Mouse (Mus musculus) spleen, postnatal 0 days (tissue): ENCODE measurements around the gene Ddah1. TPM values are rescaled to one million over a fixed set of nuclear protein-coding genes. Genes with fewer than 3 reads are reported as not detected.

ENCODE experiments used
- polyA plus RNA-seq: library from polyadenylated mRNA; unstranded; fragments of >200 nt; fragmentation: Nextera tagmentation; extraction: Ambion mirVana; gene quantifications from 2 replicates; pipeline ENCODE4 v1.2.1, GENCODE M21; 2015

The Ddah1 gene
- 3.8 and 4.2 TPM in 2 replicates for polyA plus RNA-seq

DNA sequence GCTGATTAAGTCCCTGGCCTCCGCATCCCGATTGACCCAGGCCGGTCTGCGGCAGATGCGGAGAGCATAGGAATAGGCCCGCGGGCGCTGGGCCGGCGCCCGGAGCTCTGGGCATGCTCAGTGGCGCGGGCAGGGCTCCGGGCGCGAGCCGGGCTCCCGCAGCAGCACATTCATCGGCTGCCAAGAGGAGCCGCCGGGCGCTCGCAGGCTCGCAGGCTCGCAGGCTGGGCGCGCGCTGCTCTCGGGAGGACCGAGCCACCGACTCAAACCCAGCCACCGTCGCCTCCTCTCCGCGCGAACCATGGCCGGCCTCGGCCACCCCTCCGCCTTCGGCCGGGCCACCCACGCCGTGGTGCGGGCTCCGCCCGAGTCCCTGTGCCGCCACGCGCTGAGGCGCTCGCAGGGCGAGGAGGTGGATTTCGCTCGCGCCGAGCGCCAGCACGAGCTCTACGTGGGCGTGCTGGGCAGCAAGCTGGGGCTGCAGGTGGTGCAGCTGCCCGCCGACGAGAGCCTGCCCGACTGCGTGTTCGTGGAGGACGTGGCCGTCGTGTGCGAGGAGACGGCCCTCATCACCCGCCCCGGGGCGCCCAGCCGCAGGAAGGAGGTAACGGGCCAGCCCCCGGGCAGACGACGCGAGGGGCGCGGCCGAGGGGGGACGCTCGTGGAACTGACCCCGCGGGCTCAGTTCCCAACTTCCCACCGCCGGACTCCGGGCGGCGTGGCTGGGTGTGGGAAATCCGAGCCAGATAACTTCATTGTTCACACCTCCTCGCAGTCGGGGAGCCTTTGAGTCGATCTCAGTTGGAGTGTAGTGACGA lies at the start of gene Ddah1:
Gene Ddah1 (plus strand): TSS at position 115 of the 818 bp plus-strand sequence.

GRCm38 (mm10) chr3:145922019-145922854 lies 163.8 kb downstream of the Ddah1 start, which contains the start of gene Bcl10:
Bcl10 (plus strand) TSS chr3:145922804.

GRCm38 (mm10) chr3:145937505-145938404 lies 179.3 kb downstream of the Ddah1 start, which contains the start of gene 2410004B18Rik:
2410004B18Rik (plus strand) TSS chr3:145938014.

Other genes with a start within 250 kb of the Ddah1 start
- 23.9 and 24.2 TPM in 2 replicates for gene Znhit6, start 182.5 kb upstream of the Ddah1 start, polyA plus RNA-seq
- gene Ccn1, start 108.7 kb upstream of the Ddah1 start, polyA plus RNA-seq, result 16.3 and 26.5 TPM in 2 replicates
- gene Bcl10, start 164.1 kb downstream of the Ddah1 start, polyA plus RNA-seq, result 29.0 and 35.0 TPM in 2 replicates
- 22.5 and 24.1 TPM in 2 replicates for gene 2410004B18Rik, start 179.3 kb downstream of the Ddah1 start, polyA plus RNA-seq
- gene Syde2, start 229.2 kb downstream of the Ddah1 start, polyA plus RNA-seq, result 0.41 and 0.42 TPM in 2 replicates